Mouse (Mus musculus) megakaryocyte-erythroid progenitor cell, adult 5-6 weeks (primary cell): ENCODE measurements around the gene Faap20. TPM values are rescaled to one million over a fixed set of nuclear protein-coding genes. Genes with fewer than 3 reads are reported as not detected.

Source experiments
- ATAC-seq: replicated peaks from 2 replicates; pipeline ENCODE4 v1.8.0; 2016; ENCODE audit warnings: mild to moderate bottlenecking, inconsistent platforms; ENCODE audit not compliant: severe bottlenecking, poor library complexity, low FRiP score, low TSS enrichment
- total RNA-seq, 2 experiments: library from RNA; stranded (forward) in 1 of 2; stranded (reverse) in 1 of 2; fragments of 200-1000, 215-1000 nt in 1 of 2; fragments of >200 nt in 1 of 2; fragmentation: Nextera tagmentation in 1 of 2; gene quantifications; 2 replicates each; pipeline ENCODE4 v1.2.3; 2014 to 2017

Gene Faap20
- total RNA-seq, 2 experiments from 2014 or later, result 16.8 to 41.4 TPM

DNA sequence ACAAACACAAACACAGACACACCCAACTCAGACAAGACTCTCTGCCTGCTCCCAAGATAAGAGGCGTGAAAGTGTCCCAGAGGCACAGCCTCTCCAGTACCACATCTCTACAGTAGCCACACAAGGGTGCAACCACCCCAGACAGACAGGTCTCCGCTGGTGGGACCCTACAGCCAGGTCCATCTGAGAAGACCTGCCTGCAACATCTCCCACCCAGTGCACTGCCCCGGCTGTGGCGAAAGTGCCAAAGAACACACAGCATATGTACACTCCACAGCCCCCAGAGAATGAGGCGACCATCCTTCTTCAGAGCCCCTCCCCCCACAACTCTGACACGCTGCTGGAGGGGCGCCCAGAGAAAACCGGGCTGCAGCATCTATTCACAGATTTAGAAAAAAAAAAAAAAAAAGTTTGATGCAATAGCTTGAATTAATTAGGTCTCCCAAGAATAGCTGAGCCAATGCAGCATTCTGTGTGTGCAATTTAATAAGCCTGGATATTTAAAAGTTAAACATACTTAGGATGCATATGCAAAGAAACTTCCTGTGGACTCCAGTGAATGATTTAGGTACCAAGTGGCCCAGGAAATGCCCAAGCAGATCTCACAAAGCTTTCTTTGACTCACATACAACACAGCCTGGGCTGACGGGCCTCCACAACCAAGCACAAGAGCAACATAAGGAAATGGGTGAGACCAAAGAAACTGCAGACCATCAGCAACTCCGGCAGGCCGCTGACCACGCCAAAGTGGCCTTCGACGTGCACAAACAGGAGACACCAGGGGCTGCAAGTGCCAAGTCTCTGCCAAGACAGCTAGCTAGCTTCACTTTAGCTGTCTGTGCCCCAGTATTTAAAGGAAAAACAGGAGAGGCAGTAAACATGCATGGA, 29.1 kb upstream of the Faap20 start:
- 0 out of 2 replicates have a peak, but pooled peaks have one; percentile 12 for ATAC-seq

- ATAC-seq, result no peak
These were observed 28.5 kb upstream of the Faap20 start for GRCm38 (mm10) chr4:155221106-155221505.

- peak; percentile 14; the same call in 1 of the 2 replicates for ATAC-seq
These were observed 27.7 kb upstream of the Faap20 start for GRCm38 (mm10) chr4:155221599-155222551.

DNA sequence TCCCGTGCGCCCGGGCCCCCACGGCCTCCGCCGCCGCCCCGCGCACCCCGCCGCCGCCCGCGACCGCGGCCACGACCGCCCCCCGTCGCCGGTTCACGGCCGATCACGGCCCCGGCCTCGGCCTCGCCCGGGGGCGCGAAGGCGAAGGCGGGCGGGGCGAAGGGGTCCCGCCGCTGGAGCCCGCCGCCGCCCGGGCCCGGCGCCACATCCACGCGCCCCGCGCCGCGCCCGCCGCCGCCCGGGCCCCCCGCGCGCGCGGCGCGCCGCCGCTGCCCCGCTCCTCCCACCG, 27.1 kb upstream of the Faap20 start, which contains the start of gene Ski:
Gene Ski (minus strand): TSS at position 41 of the 289 bp plus-strand sequence.
- no peak for ATAC-seq

GRCm38 (mm10) chr4:155222841-155223593, 26.6 kb upstream of the Faap20 start:
- peak; percentile 83 for ATAC-seq

GRCm38 (mm10) chr4:155223594-155224528, 25.7 kb upstream of the Faap20 start:
- no peak for ATAC-seq

- no peak for ATAC-seq
These were observed 23.7 kb upstream of the Faap20 start for GRCm38 (mm10) chr4:155225918-155226317.

DNA sequence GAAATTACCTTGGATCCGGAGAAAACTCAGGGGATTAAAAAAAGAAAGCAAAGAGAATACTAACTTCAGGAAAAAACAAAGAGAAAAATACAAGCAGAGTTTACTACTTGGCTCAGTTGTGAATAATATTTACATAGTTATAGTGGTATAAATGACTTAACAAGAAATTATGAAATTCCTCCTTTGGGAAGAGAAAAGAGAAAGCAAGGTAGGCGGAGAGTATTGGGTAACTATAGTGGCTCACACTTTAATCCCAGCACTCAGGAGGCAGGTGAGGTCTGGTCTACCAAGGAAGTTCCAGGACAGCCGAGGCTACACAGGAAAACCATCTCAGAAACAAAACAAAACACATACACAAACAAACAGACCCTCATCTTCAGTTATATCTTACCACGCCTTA, 21.6 kb upstream of the Faap20 start:
- ATAC-seq, result no peak

DNA sequence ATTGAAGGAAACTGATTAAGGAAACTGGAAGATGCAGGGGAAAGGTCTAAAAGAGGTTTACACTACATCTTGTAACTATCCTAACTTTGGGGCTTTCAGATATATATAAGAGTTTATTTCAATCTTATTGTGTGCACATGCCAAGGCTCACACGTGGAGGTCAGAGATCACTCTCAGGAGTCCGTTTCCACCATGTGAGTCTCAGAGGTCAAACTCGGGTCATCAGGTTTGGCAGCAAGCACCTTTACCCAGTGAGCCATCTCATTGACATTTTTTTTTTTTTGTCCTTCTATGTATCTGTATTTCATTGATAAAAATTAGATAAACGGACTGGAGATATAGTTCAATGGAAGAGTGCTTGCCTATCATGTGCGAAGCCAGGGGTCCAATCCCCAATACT, 21.1 kb upstream of the Faap20 start:
- no peak for ATAC-seq

GRCm38 (mm10) chr4:155233878-155234277, 15.7 kb upstream of the Faap20 start:
- no peak for ATAC-seq

GRCm38 (mm10) chr4:155234371-155235310, 15.0 kb upstream of the Faap20 start:
- ATAC-seq, result peak; percentile 33; the same call in 1 of the 2 replicates

DNA sequence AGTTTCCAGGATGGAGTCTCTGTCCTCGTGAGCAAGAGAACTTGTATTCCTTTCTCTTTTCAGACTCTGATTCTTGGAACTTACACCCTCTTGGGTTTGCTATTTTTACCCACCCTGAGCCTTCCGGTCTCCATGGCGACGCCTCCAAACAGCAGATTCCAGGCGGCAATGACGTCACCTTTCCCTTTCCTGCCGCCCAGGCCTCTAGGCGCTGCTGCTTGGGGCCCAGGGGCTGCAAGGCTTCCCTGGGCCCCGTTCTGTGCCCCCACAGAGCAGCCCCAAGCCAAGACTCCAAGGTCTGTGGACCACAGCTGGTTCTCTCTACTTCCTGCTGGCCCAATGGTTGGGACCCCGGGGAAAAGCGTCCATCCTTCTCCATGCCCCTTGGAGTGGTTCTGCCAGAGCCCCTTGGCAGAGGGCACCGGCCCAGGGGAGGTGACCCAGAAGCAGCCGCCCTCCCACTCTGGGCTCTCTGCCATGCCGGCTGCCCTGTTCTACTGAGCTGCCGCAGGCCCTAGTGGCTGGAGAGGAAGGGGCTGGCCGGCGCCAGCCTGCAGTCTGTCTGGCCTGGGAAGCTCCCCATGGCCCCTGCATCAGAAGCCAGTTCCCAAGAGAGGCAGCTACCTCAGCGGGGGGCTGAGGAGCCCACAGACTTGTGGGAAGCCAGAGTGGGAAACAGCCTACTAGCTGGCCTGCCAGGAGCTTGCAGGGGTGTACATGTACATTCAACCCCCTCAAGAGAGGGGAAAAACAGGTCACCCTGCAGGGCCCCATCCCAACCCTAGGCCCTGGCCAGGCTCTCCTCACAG, 14.1 kb upstream of the Faap20 start:
- peak; percentile 42 for ATAC-seq

DNA sequence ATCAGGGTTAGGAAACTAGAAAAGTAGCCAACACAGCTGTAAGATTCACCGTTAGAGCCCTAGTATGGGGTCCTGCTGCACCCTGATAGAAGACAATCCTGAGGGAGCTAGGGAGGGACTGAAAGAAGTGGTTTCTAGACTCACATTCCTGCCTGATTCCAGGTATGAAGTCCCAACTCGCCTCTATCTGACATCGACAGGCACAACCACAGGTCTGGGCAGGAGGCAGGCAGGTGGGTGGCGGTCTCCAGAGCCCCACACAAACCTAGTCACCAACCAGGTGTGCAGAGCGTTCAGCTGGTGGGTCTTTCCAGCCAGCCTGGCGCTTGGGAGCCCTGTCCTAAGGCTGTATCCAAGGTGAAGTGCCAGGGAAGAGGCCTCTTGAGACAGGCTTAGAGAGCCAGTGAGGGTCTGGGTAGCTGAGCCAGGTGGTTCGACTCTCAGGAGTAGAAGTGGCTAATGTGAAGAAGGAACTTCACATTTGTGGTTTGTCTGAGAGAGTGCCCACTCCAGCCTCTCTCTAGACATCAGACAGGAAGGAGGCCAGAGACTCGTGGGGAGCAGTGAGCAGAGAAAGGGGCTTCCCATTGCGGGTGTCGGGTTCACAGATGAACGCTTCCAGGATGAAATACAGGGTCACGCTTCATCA, 12.7 kb upstream of the Faap20 start:
- no peak for ATAC-seq

DNA sequence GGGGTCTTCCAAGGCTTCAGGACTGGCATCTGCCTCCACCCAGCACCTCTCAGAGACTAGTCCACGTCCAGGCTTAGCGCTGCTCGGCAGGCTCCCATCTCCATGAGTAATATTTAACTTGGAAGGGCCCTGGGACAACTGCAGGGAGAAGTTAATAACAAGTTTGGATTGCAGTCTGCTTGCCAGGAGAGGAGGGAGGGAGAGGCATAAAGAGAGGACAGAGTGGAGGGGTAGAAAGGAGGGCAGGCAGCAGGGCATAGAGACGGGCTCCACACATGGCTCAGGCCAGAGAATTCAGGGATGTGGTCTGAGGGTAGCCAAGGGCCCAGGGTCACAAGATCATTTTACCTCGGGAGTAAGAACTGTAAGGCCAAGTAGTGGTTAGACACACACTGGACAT, 11.3 kb upstream of the Faap20 start:
- no peak for ATAC-seq

DNA sequence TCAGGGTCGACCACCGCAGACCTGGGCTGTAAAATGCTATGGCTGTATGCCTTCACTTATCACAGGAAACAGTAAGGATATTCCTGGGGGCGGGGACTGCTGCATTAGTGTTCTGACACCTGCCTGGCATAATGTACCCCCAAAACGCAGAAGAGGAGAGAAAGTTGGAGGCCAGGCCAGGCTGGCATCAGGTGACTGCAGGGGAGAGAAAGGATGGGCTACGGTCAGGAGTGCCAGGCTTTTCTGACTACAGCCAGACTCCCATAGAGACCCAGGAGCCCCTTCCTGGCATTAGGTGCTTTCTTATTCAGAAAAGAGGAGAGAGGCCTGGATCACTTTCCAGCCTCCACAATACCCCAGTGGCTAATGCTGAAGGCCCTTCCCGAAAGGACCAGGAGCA, 10.1 kb upstream of the Faap20 start:
- no peak for ATAC-seq

- ATAC-seq, result no peak
These were observed 7.8 kb upstream of the Faap20 start for GRCm38 (mm10) chr4:155241789-155242188.
